Mouse (Mus musculus): ENCODE data around the gene Vps25. TPM values are rescaled to one million over a fixed set of nuclear protein-coding genes. Genes with fewer than 3 reads are reported as not detected.

Vps25 gene
- polyA plus RNA-seq, 1 experiment from 2014 or later = 119 TPM

GRCm38 (mm10) chr11:101263138-101263988 lies 9.9 kb downstream of the Vps25 start:
- peaks cover 18% of the 10 kb centered on the region for H3K4me1 ChIP-seq (replicated peaks; ENCODE audit: control insufficient read depth, insufficient read depth, low read length)
- WGBS = 1% methylated on average over 32 of the region's 32 CpGs
- H3K27ac ChIP-seq (ENCODE audit: low read depth, low read length) = no peak overlapping the region
- peaks cover 41% of the 10 kb centered on the region for H3K27me3 ChIP-seq (ENCODE audit: control insufficient read depth, insufficient read depth, low read length)
- H3K4me2 ChIP-seq (replicated peaks; ENCODE audit: low read depth, low read length) = no peak overlapping the region; the same call in 1 of the 2 replicates
- ATAC-seq (ENCODE audit: low FRiP score) = no peak
- H3K9me3 ChIP-seq (ENCODE audit: control insufficient read depth, low read length) = no peaks in the 10 kb centered on the region
- no peaks in the 10 kb centered on the region for H3K36me3 ChIP-seq (ENCODE audit: control insufficient read depth, insufficient read depth, low read length)
- peak; percentile 57 for DNase-seq (ENCODE audit: low spot score)
- H3K4me3 ChIP-seq (ENCODE audit: low read depth, low read length) = peak overlapping the region; percentile 6; the same call in 1 of the 2 replicates
- no peak overlapping the region for H3K9ac ChIP-seq (ENCODE audit: low read depth, low read length)

- Histone ChIP-seq H3K9ac (ENCODE audit: low read depth, low read length) (no peak overlapping the region), H3K27ac (ENCODE audit: low read depth, low read length) (no peak overlapping the region), H3K36me3 (ENCODE audit: control insufficient read depth, insufficient read depth, low read length) (no peaks in the 10 kb centered on the region), H3K4me1 (replicated peaks; ENCODE audit: control insufficient read depth, insufficient read depth, low read length) (peaks cover 16% of the 10 kb centered on the region), H3K9me3 (ENCODE audit: control insufficient read depth, low read length) (no peaks in the 10 kb centered on the region), H3K27me3 (ENCODE audit: control insufficient read depth, insufficient read depth, low read length) (peaks cover 41% of the 10 kb centered on the region), H3K4me3 (ENCODE audit: low read depth, low read length) (no peak overlapping the region), H3K4me2 (replicated peaks; ENCODE audit: low read depth, low read length) (no peak overlapping the region)
- ATAC-seq (ENCODE audit: low FRiP score) = no peak
- DNase-seq (ENCODE audit: low spot score) = no peak
- 2% methylated on average over 3 of the region's 3 CpGs for WGBS
These were observed 10.4 kb downstream of the Vps25 start for GRCm38 (mm10) chr11:101263989-101264280.

- ATAC-seq (ENCODE audit: low FRiP score) = no peak
- Histone ChIP-seq H3K27me3 (ENCODE audit: control insufficient read depth, insufficient read depth, low read length) (peaks cover 41% of the 10 kb centered on the region), H3K9me3 (ENCODE audit: control insufficient read depth, low read length) (no peaks in the 10 kb centered on the region), H3K9ac (ENCODE audit: low read depth, low read length) (0 out of 2 replicates have a peak overlapping the region, but pooled peaks have one; percentile 13), H3K4me2 (replicated peaks; ENCODE audit: low read depth, low read length) (peak overlapping the region; percentile 36), H3K4me3 (ENCODE audit: low read depth, low read length) (peak overlapping the region; percentile 19), H3K4me1 (replicated peaks; ENCODE audit: control insufficient read depth, insufficient read depth, low read length) (peaks cover 10% of the 10 kb centered on the region), H3K27ac (ENCODE audit: low read depth, low read length) (no peak overlapping the region), H3K36me3 (ENCODE audit: control insufficient read depth, insufficient read depth, low read length) (no peaks in the 10 kb centered on the region)
- WGBS = 2% methylated on average over 31 of the region's 31 CpGs
- peak; percentile 61 for DNase-seq (ENCODE audit: low spot score)
These were observed 11.5 kb downstream of the Vps25 start for GRCm38 (mm10) chr11:101264954-101265471.

GRCm38 (mm10) chr11:101265906-101266305 lies 12.4 kb downstream of the Vps25 start:
- no peaks in the 10 kb centered on the region for H3K9me3 ChIP-seq (ENCODE audit: control insufficient read depth, low read length)
- H3K36me3 ChIP-seq (ENCODE audit: control insufficient read depth, insufficient read depth, low read length) = no peaks in the 10 kb centered on the region
- no peak overlapping the region for H3K4me2 ChIP-seq (replicated peaks; ENCODE audit: low read depth, low read length)
- ATAC-seq (ENCODE audit: low FRiP score) = no peak
- no peak for DNase-seq (ENCODE audit: low spot score)
- H3K4me1 ChIP-seq (replicated peaks; ENCODE audit: control insufficient read depth, insufficient read depth, low read length) = peaks cover 8% of the 10 kb centered on the region
- H3K9ac ChIP-seq (ENCODE audit: low read depth, low read length) = no peak overlapping the region
- H3K4me3 ChIP-seq (ENCODE audit: low read depth, low read length) = no peak overlapping the region
- 26% methylated on average over 6 of the region's 6 CpGs for WGBS
- peaks cover 39% of the 10 kb centered on the region for H3K27me3 ChIP-seq (ENCODE audit: control insufficient read depth, insufficient read depth, low read length)
- no peak overlapping the region for H3K27ac ChIP-seq (ENCODE audit: low read depth, low read length)

- WGBS = 34% methylated on average over 10 of the region's 10 CpGs
- Histone ChIP-seq H3K4me1 (replicated peaks; ENCODE audit: control insufficient read depth, insufficient read depth, low read length) (no peaks in the 10 kb centered on the region), H3K9me3 (ENCODE audit: control insufficient read depth, low read length) (no peaks in the 10 kb centered on the region), H3K4me2 (replicated peaks; ENCODE audit: low read depth, low read length) (no peak overlapping the region), H3K36me3 (ENCODE audit: control insufficient read depth, insufficient read depth, low read length) (no peaks in the 10 kb centered on the region), H3K27ac (ENCODE audit: low read depth, low read length) (no peak overlapping the region), H3K9ac (ENCODE audit: low read depth, low read length) (no peak overlapping the region), H3K4me3 (ENCODE audit: low read depth, low read length) (no peak overlapping the region), H3K27me3 (ENCODE audit: control insufficient read depth, insufficient read depth, low read length) (peaks cover 9% of the 10 kb centered on the region)
- DNase-seq (ENCODE audit: low spot score) (peak; percentile 66), ATAC-seq (ENCODE audit: low FRiP score) (no peak)
These were observed 16.1 kb downstream of the Vps25 start for GRCm38 (mm10) chr11:101269577-101270116.

- WGBS = 86% methylated on average over 3 of the region's 3 CpGs
- Histone ChIP-seq H3K9ac (ENCODE audit: low read depth, low read length) (no peak overlapping the region), H3K4me1 (replicated peaks; ENCODE audit: control insufficient read depth, insufficient read depth, low read length) (peaks cover 3% of the 10 kb centered on the region; the same call in 1 of the 2 replicates), H3K4me2 (replicated peaks; ENCODE audit: low read depth, low read length) (no peak overlapping the region), H3K36me3 (ENCODE audit: control insufficient read depth, insufficient read depth, low read length) (no peaks in the 10 kb centered on the region), H3K27me3 (ENCODE audit: control insufficient read depth, insufficient read depth, low read length) (no peaks in the 10 kb centered on the region; the same call in 1 of the 2 replicates), H3K27ac (ENCODE audit: low read depth, low read length) (no peak overlapping the region), H3K9me3 (ENCODE audit: control insufficient read depth, low read length) (no peaks in the 10 kb centered on the region), H3K4me3 (ENCODE audit: low read depth, low read length) (no peak overlapping the region)
- ATAC-seq (ENCODE audit: low FRiP score) (no peak), DNase-seq (ENCODE audit: low spot score) (no peak)
These were observed 18.9 kb downstream of the Vps25 start for GRCm38 (mm10) chr11:101272446-101272845.

GRCm38 (mm10) chr11:101275309-101275708 lies 21.8 kb downstream of the Vps25 start:
- H3K4me1 ChIP-seq (replicated peaks; ENCODE audit: control insufficient read depth, insufficient read depth, low read length) = peaks cover 11% of the 10 kb centered on the region
- no peaks in the 10 kb centered on the region for H3K36me3 ChIP-seq (ENCODE audit: control insufficient read depth, insufficient read depth, low read length)
- ATAC-seq (ENCODE audit: low FRiP score) (no peak), DNase-seq (ENCODE audit: low spot score) (no peak)
- no peak overlapping the region for H3K27ac ChIP-seq (ENCODE audit: low read depth, low read length)
- no peaks in the 10 kb centered on the region for H3K9me3 ChIP-seq (ENCODE audit: control insufficient read depth, low read length)
- H3K4me3 ChIP-seq (ENCODE audit: low read depth, low read length) = no peak overlapping the region
- no peaks in the 10 kb centered on the region; the same call in 1 of the 2 replicates for H3K27me3 ChIP-seq (ENCODE audit: control insufficient read depth, insufficient read depth, low read length)
- no peak overlapping the region for H3K4me2 ChIP-seq (replicated peaks; ENCODE audit: low read depth, low read length)
- 90% methylated on average over 4 of the region's 4 CpGs for WGBS
- H3K9ac ChIP-seq (ENCODE audit: low read depth, low read length) = no peak overlapping the region

GRCm38 (mm10) chr11:101276319-101277070 lies 23.0 kb downstream of the Vps25 start:
- H3K9me3 ChIP-seq (ENCODE audit: control insufficient read depth, low read length) = no peaks in the 10 kb centered on the region
- no peaks in the 10 kb centered on the region; the same call in 1 of the 2 replicates for H3K27me3 ChIP-seq (ENCODE audit: control insufficient read depth, insufficient read depth, low read length)
- H3K4me3 ChIP-seq (ENCODE audit: low read depth, low read length) = 0 out of 2 replicates have a peak overlapping the region, but pooled peaks have one; percentile 10
- H3K4me2 ChIP-seq (replicated peaks; ENCODE audit: low read depth, low read length) = peak overlapping the region; percentile 15
- WGBS = 26% methylated on average over 27 of the region's 27 CpGs
- DNase-seq (ENCODE audit: low spot score) (no peak), ATAC-seq (ENCODE audit: low FRiP score) (no peak)
- no peaks in the 10 kb centered on the region for H3K36me3 ChIP-seq (ENCODE audit: control insufficient read depth, insufficient read depth, low read length)
- H3K4me1 ChIP-seq (replicated peaks; ENCODE audit: control insufficient read depth, insufficient read depth, low read length) = peaks cover 11% of the 10 kb centered on the region
- H3K27ac ChIP-seq (ENCODE audit: low read depth, low read length) = no peak overlapping the region
- H3K9ac ChIP-seq (ENCODE audit: low read depth, low read length) = no peak overlapping the region
